Mouse (Mus musculus) hindbrain, embryonic 10.5 days (tissue): ENCODE results near the gene Znrd1as. TPM values are rescaled to one million over a fixed set of nuclear protein-coding genes. Genes with fewer than 3 reads are reported as not detected.

Experiments used
- DNase-seq: peaks from one replicate; pipeline ENCODE4 v3.0.0-alpha.2; 2017; ENCODE audit warnings: low spot score
- H3K27ac ChIP-seq: fragments of 300-500 bp; sonication (generic); 2 replicates; pipeline ENCODE4 v1.5.1; 2016; ENCODE audit warnings: mild to moderate bottlenecking, moderate library complexity
- H3K27me3 ChIP-seq: fragments of 300-500 bp; sonication (generic); 2 replicates; pipeline ENCODE4 v1.6.1; 2016; ENCODE audit warnings: mild to moderate bottlenecking; ENCODE audit not compliant: poor library complexity, insufficient read depth, severe bottlenecking
- H3K36me3 ChIP-seq: fragments of 300-500 bp; sonication (generic); 2 replicates; pipeline ENCODE4 v1.6.1; 2016; ENCODE audit warnings: mild to moderate bottlenecking, moderate library complexity
- H3K4me1 ChIP-seq: fragments of 300-500 bp; sonication (generic); replicated peaks from 2 replicates; pipeline ENCODE4 v1.6.1; 2016; ENCODE audit warnings: mild to moderate bottlenecking
- H3K4me3 ChIP-seq: fragments of 300-500 bp; sonication (generic); 2 replicates; pipeline ENCODE4 v1.5.1; 2016; ENCODE audit warnings: mild to moderate bottlenecking, moderate library complexity
- H3K9me3 ChIP-seq: fragments of 300-500 bp; sonication (generic); 2 replicates; pipeline ENCODE4 v1.6.1; 2016; ENCODE audit warnings: mild to moderate bottlenecking, moderate library complexity
- WGBS: fragments of 180-500 bp; shearing (Covaris S2); methylation state at CpG from one replicate; pipeline ENCODE4 v1.1.7; 2016; 5-methylcytosine and 5-hydroxymethylcytosine counted together
- polyA plus RNA-seq: library from polyadenylated mRNA; unstranded; fragments of >200 nt; fragmentation: Nextera tagmentation; extraction: Ambion mirVana; gene quantifications from 2 replicates; pipeline ENCODE4 v1.2.1, GENCODE M21; 2016

The Znrd1as gene
- polyA plus RNA-seq, 1 experiment from 2014 or later, result 8.6 TPM

- Histone ChIP-seq H3K4me3 (no peak overlapping the region), H3K27ac (no peak overlapping the region), H3K4me1 (no peaks in the 10 kb centered on the region), H3K27me3 (no peaks in the 10 kb centered on the region), H3K36me3 (peaks cover 51% of the 10 kb centered on the region), H3K9me3 (no peaks in the 10 kb centered on the region)
- DNase-seq, result no peak
- 86% methylated on average over 3 of the region's 3 CpGs for WGBS
Observed at GRCm38 (mm10) chr17:37011719-37012118, 53.3 kb downstream of the Znrd1as start.

GRCm38 (mm10) chr17:37012141-37012540 lies 53.7 kb downstream of the Znrd1as start:
- WGBS, result 75% methylated on average over 5 of the region's 5 CpGs
- DNase-seq, result no peak
- peaks cover 47% of the 10 kb centered on the region for H3K36me3 ChIP-seq
- no peaks in the 10 kb centered on the region for H3K9me3 ChIP-seq
- H3K27me3 ChIP-seq, result no peaks in the 10 kb centered on the region
- H3K4me1 ChIP-seq, result no peaks in the 10 kb centered on the region
- no peak overlapping the region for H3K4me3 ChIP-seq
- H3K27ac ChIP-seq, result no peak overlapping the region

Other genes starting within 250 kb of the Znrd1as start
- not detected in 2 replicates for gene H2-M10.5, start 185.7 kb upstream of the Znrd1as start, polyA plus RNA-seq
- not detected in 2 replicates for gene H2-M10.6, start 146.4 kb upstream of the Znrd1as start, polyA plus RNA-seq
- 47.2 and 48.2 TPM in 2 replicates for gene Trim26, start 121.5 kb upstream of the Znrd1as start, polyA plus RNA-seq
- 0.14 and 0.36 TPM in 2 replicates for gene Trim15, start 91.4 kb upstream of the Znrd1as start, polyA plus RNA-seq
- 6.7 and 7.3 TPM in 2 replicates for gene Trim10, start 89.0 kb upstream of the Znrd1as start, polyA plus RNA-seq
- gene Trim40, start 68.5 kb upstream of the Znrd1as start, polyA plus RNA-seq, result not detected in 2 replicates
- gene Trim31, start 60.5 kb upstream of the Znrd1as start, polyA plus RNA-seq, result not detected in 2 replicates
- gene Rnf39, start 15.7 kb upstream of the Znrd1as start, polyA plus RNA-seq, result 1.2 and 1.5 TPM in 2 replicates
- 162 and 178 TPM in 2 replicates for gene Ppp1r11, start 6.9 kb upstream of the Znrd1as start, polyA plus RNA-seq
- gene Znrd1, start within 50 bp of the Znrd1as start, polyA plus RNA-seq, result 91.6 and 95.3 TPM in 2 replicates
- gene 2410137M14Rik, start 22.6 kb downstream of the Znrd1as start, polyA plus RNA-seq, result not detected in 2 replicates
- 0.68 and 1.1 TPM in 2 replicates for gene H2-M5, start 30.9 kb downstream of the Znrd1as start, polyA plus RNA-seq
- gene Zfp57, start 42.6 kb downstream of the Znrd1as start, polyA plus RNA-seq, result 79.9 and 96.9 TPM in 2 replicates
- gene Mog, start 64.8 kb downstream of the Znrd1as start, polyA plus RNA-seq, result 0.19 and 0.34 TPM in 2 replicates
- 10.8 and 17.0 TPM in 2 replicates for gene Gabbr1, start 87.4 kb downstream of the Znrd1as start, polyA plus RNA-seq
- 0.08 TPM in 1 of 2 replicates, not detected in the other for gene Olfr90, start 129.9 kb downstream of the Znrd1as start, polyA plus RNA-seq
- gene Olfr91, start 139.7 kb downstream of the Znrd1as start, polyA plus RNA-seq, result not detected in 2 replicates
- gene Olfr92, start 161.5 kb downstream of the Znrd1as start, polyA plus RNA-seq, result not detected in 2 replicates
- not detected in 2 replicates for gene Olfr93, start 202.9 kb downstream of the Znrd1as start, polyA plus RNA-seq
- not detected in 2 replicates for gene Ubd, start 235.3 kb downstream of the Znrd1as start, polyA plus RNA-seq
- not detected in 2 replicates for gene Olfr94, start 242.4 kb downstream of the Znrd1as start, polyA plus RNA-seq